Mouse (Mus musculus): ENCODE measurements around the gene Adamtsl5. TPM values are rescaled to one million over a fixed set of nuclear protein-coding genes. Genes with fewer than 3 reads are reported as not detected.

Gene Adamtsl5
- total and polyA plus RNA-seq, 2 experiments from 2014 or later = 1.0 to 1.2 TPM

DNA sequence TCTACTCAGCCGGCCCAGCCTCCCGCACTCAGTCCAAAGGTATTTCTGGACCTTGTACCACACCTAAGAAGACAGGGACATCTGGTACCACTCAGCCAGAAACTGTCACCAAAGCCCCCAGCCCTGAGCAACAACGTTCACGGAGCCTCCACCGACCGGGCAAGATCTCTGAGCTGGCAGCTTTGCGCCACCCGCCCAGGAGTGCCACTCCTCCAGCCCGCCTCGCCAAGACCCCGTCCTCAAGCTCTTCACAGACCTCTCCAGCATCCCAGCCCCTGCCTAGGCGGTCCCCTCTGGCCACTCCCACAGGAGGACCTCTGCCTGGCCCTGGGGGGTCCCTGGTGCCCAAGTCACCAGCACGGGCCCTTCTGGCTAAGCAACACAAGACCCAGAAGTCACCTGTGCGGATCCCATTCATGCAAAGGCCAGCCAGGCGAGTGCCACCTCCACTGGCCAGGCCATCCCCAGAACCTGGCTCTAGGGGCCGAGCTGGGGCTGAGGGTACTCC lies 33.7 kb downstream of the Adamtsl5 start:
- no peak for ATAC-seq
- no peak for DNase-seq (ENCODE audit: low spot score)
- WGBS = 55% methylated on average over 16 of the region's 16 CpGs
- H3K27ac ChIP-seq = no peak overlapping the region
- no peaks in the 10 kb centered on the region for H3K27me3 ChIP-seq (ENCODE audit: insufficient read depth, low read length)
- no peaks in the 10 kb centered on the region for H3K4me1 ChIP-seq (ENCODE audit: insufficient read depth, low read length)
- peaks cover 48% of the 10 kb centered on the region for H3K36me3 ChIP-seq (ENCODE audit: insufficient read depth, low read length)
- H3K4me3 ChIP-seq (ENCODE audit: low read length) = no peak overlapping the region
- no peak for TF ChIP-seq CTCF (IDR thresholded peaks at IDR 0.05; ENCODE audit: low read depth)
- 0 out of 2 replicates have a peak overlapping the region, but pooled peaks have one; percentile 9 for H3K9ac ChIP-seq (replicated peaks; ENCODE audit: low read length)
- H3K4me2 ChIP-seq (ENCODE audit: low read depth, low read length) = no peak overlapping the region
- H3K9me3 ChIP-seq (ENCODE audit: low read length) = no peaks in the 10 kb centered on the region

DNA sequence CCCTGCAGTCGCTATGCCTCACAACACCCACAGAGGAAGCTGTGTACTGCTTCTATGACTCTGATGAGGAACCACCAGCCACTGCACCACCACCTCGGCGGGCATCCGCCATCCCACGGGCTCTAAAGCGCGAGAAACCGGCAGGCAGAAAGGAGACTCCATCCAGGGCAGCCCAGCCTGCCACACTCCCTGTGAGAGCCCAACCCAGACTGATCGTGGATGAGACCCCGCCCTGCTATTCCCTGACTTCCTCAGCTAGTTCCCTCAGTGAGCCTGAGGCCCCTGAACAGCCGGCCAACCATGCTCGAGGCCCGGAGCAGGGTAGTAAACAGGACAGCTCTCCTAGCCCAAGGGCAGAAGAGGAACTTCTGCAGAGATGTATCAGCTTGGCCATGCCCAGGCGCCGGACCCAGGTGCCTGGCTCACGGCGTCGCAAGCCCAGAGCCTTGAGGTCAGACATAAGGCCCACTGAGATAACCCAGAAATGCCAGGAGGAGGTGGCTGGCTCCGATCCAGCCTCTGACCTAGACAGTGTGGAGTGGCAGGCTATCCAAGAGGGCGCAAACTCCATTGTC lies 34.5 kb downstream of the Adamtsl5 start:
- DNase-seq (ENCODE audit: low spot score) = no peak
- WGBS = 55% methylated on average over 20 of the region's 20 CpGs
- TF ChIP-seq CTCF (IDR thresholded peaks at IDR 0.05; ENCODE audit: low read depth) = no peak

GRCm38 (mm10) chr10:80312586-80313504 lies 35.4 kb downstream of the Adamtsl5 start:
- 66% methylated on average over 54 of the region's 54 CpGs for WGBS
- DNase-seq (ENCODE audit: low spot score) (no peak), ATAC-seq (no peak)
- H3K4me2 ChIP-seq (ENCODE audit: low read depth, low read length) = no peak overlapping the region
- no peaks in the 10 kb centered on the region for H3K9me3 ChIP-seq (ENCODE audit: low read length)
- H3K27me3 ChIP-seq (ENCODE audit: insufficient read depth, low read length) = no peaks in the 10 kb centered on the region
- H3K27ac ChIP-seq = no peak overlapping the region; the same call in 1 of the 2 replicates
- H3K4me3 ChIP-seq (ENCODE audit: low read length) = no peak overlapping the region
- TF ChIP-seq CTCF (IDR thresholded peaks at IDR 0.05; ENCODE audit: low read depth) = no peak
- peaks cover 64% of the 10 kb centered on the region for H3K36me3 ChIP-seq (ENCODE audit: insufficient read depth, low read length)
- no peaks in the 10 kb centered on the region for H3K4me1 ChIP-seq (ENCODE audit: insufficient read depth, low read length)
- no peak overlapping the region; the same call in 1 of the 2 replicates for H3K9ac ChIP-seq (replicated peaks; ENCODE audit: low read length)

More for the DNA sequence above, 34.5 kb downstream of the Adamtsl5 start:
- Histone ChIP-seq H3K9me3 (ENCODE audit: low read length) (no peaks in the 10 kb centered on the region), H3K4me2 (ENCODE audit: low read depth, low read length) (no peak overlapping the region), H3K4me1 (ENCODE audit: insufficient read depth, low read length) (no peaks in the 10 kb centered on the region), H3K4me3 (ENCODE audit: low read length) (no peak overlapping the region), H3K27ac (no peak overlapping the region), H3K27me3 (ENCODE audit: insufficient read depth, low read length) (no peaks in the 10 kb centered on the region), H3K9ac (replicated peaks; ENCODE audit: low read length) (no peak overlapping the region), H3K36me3 (ENCODE audit: insufficient read depth, low read length) (peaks cover 55% of the 10 kb centered on the region)
- ATAC-seq = no peak

DNA sequence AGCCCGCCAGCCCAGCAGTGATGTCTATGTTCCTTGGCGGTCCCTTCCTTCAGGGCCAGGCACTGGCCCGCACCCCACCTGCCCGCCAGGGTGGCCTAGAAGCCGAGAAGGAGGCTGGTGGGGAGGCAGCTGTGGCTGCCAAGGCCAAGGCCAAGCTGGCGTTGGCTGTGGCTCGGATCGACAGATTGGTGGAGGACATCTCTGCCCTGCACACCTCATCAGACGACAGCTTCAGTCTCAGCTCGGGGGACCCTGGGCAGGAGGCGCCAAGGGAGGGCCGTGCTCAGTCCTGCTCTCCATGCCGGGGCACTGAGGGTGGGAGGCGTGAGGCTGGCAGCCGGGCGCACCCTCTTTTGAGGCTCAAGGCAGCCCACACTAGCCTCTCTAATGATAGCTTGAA lies 36.7 kb downstream of the Adamtsl5 start:
- no peak for TF ChIP-seq CTCF (IDR thresholded peaks at IDR 0.05; ENCODE audit: low read depth)
- Histone ChIP-seq H3K4me3 (ENCODE audit: low read length) (no peak overlapping the region), H3K36me3 (ENCODE audit: insufficient read depth, low read length) (peaks cover 74% of the 10 kb centered on the region), H3K27me3 (ENCODE audit: insufficient read depth, low read length) (no peaks in the 10 kb centered on the region), H3K4me1 (ENCODE audit: insufficient read depth, low read length) (no peaks in the 10 kb centered on the region), H3K4me2 (ENCODE audit: low read depth, low read length) (no peak overlapping the region), H3K9me3 (ENCODE audit: low read length) (no peaks in the 10 kb centered on the region), H3K27ac (no peak overlapping the region), H3K9ac (replicated peaks; ENCODE audit: low read length) (no peak overlapping the region)
- DNase-seq (ENCODE audit: low spot score) (no peak), ATAC-seq (no peak)
- WGBS = 75% methylated on average over 16 of the region's 16 CpGs

- Histone ChIP-seq H3K9ac (replicated peaks; ENCODE audit: low read length) (no peak overlapping the region), H3K4me3 (ENCODE audit: low read length) (no peak overlapping the region), H3K4me2 (ENCODE audit: low read depth, low read length) (no peak overlapping the region), H3K27me3 (ENCODE audit: insufficient read depth, low read length) (no peaks in the 10 kb centered on the region), H3K9me3 (ENCODE audit: low read length) (no peaks in the 10 kb centered on the region), H3K36me3 (ENCODE audit: insufficient read depth, low read length) (peaks cover 49% of the 10 kb centered on the region), H3K27ac (peak overlapping the region; percentile 20; the same call in 1 of the 2 replicates), H3K4me1 (ENCODE audit: insufficient read depth, low read length) (peaks cover 19% of the 10 kb centered on the region)
- ATAC-seq (no peak), DNase-seq (ENCODE audit: low spot score) (no peak)
- TF ChIP-seq CTCF (IDR thresholded peaks at IDR 0.05; ENCODE audit: low read depth) = no peak
- WGBS = 31% methylated on average over 25 of the region's 25 CpGs
These were observed 43.4 kb downstream of the Adamtsl5 start for GRCm38 (mm10) chr10:80304862-80305261.

- DNase-seq (ENCODE audit: low spot score) (no peak), ATAC-seq (no peak)
- WGBS = 43% methylated on average over 12 of the region's 12 CpGs
- Histone ChIP-seq H3K4me3 (ENCODE audit: low read length) (no peak overlapping the region), H3K9me3 (ENCODE audit: low read length) (no peaks in the 10 kb centered on the region), H3K4me2 (ENCODE audit: low read depth, low read length) (no peak overlapping the region), H3K27me3 (ENCODE audit: insufficient read depth, low read length) (no peaks in the 10 kb centered on the region), H3K36me3 (ENCODE audit: insufficient read depth, low read length) (peaks cover 49% of the 10 kb centered on the region), H3K9ac (replicated peaks; ENCODE audit: low read length) (no peak overlapping the region), H3K4me1 (ENCODE audit: insufficient read depth, low read length) (peaks cover 19% of the 10 kb centered on the region), H3K27ac (peak overlapping the region; percentile 20; the same call in 1 of the 2 replicates)
- no peak for TF ChIP-seq CTCF (IDR thresholded peaks at IDR 0.05; ENCODE audit: low read depth)
These were observed 43.8 kb downstream of the Adamtsl5 start for GRCm38 (mm10) chr10:80304458-80304857.
